Mouse (Mus musculus): ENCODE measurements around the gene Dgcr8. TPM values are rescaled to one million over a fixed set of nuclear protein-coding genes. Genes with fewer than 3 reads are reported as not detected.
"Not testable (repeated sequence)": the region's sequence is repeated elsewhere in the genome, so short reads cannot be mapped to it uniquely, and the experiment has no call there.

The Dgcr8 gene
- 40.2 and 42.2 TPM in 2 replicates for polyA plus RNA-seq (2016; fragmentation: Nextera tagmentation; extraction: Ambion mirVana)

- H3K36me3 ChIP-seq, result peaks cover 15% of the 10 kb centered on the region
- H3K4me3 ChIP-seq, result peak within 1 kb of the TSS; percentile 82
- peaks cover 31% of the 10 kb centered on the region for H3K4me1 ChIP-seq
- H3K9ac ChIP-seq (replicated peaks), result peak within 1 kb of the TSS; percentile 91
- no peaks in the 10 kb centered on the region for H3K9me3 ChIP-seq
- peak within 1 kb of the TSS; percentile 82 for H3K27ac ChIP-seq (replicated peaks)
- peak; percentile 100 for ATAC-seq (ENCODE audit: low FRiP score, low read depth)
- no peaks in the 10 kb centered on the region for H3K27me3 ChIP-seq
- peak within 1 kb of the TSS; percentile 96 for H3K4me2 ChIP-seq (replicated peaks)
- WGBS, result 1% methylated on average over 63 of the region's 71 CpGs
These were observed at the start of gene Dgcr8 for GRCm38 (mm10) chr16:18289067-18289588. TSS of gene Dgcr8 (minus strand) at chr16:18289246.

- ATAC-seq (ENCODE audit: low FRiP score, low read depth), result no peak
- 93% methylated on average over 4 of the region's 4 CpGs for WGBS
- Histone ChIP-seq H3K27me3 (no peaks in the 10 kb centered on the region), H3K4me2 (replicated peaks) (no peak overlapping the region), H3K27ac (replicated peaks) (no peak overlapping the region), H3K9ac (replicated peaks) (no peak overlapping the region), H3K36me3 (peaks cover 9% of the 10 kb centered on the region; the same call in 1 of the 2 replicates), H3K4me1 (peaks cover 5% of the 10 kb centered on the region; the same call in 1 of the 2 replicates), H3K4me3 (no peak overlapping the region), H3K9me3 (no peaks in the 10 kb centered on the region)
These were observed 48.2 kb upstream of the Dgcr8 start for GRCm38 (mm10) chr16:18337261-18337660.

- no peak overlapping the region for H3K9ac ChIP-seq (replicated peaks)
- H3K9me3 ChIP-seq, result no peaks in the 10 kb centered on the region
- no peak overlapping the region for H3K27ac ChIP-seq (replicated peaks)
- WGBS, result 97% methylated on average over 3 of the region's 3 CpGs
- H3K4me3 ChIP-seq, result no peak overlapping the region
- no peak overlapping the region for H3K4me2 ChIP-seq (replicated peaks)
- H3K27me3 ChIP-seq, result no peaks in the 10 kb centered on the region
- H3K4me1 ChIP-seq, result no peaks in the 10 kb centered on the region
- no peak for ATAC-seq (ENCODE audit: low FRiP score, low read depth)
- peaks cover 13% of the 10 kb centered on the region for H3K36me3 ChIP-seq
These were observed 46.9 kb upstream of the Dgcr8 start for GRCm38 (mm10) chr16:18335981-18336380.

- ATAC-seq (ENCODE audit: low FRiP score, low read depth), result no peak
- no peak overlapping the region for H3K4me2 ChIP-seq (replicated peaks)
- H3K27ac ChIP-seq (replicated peaks), result no peak overlapping the region
- no peak overlapping the region for H3K4me3 ChIP-seq
- H3K27me3 ChIP-seq, result no peaks in the 10 kb centered on the region
- no peak overlapping the region for H3K9ac ChIP-seq (replicated peaks)
- peaks cover 13% of the 10 kb centered on the region for H3K36me3 ChIP-seq
- H3K9me3 ChIP-seq, result no peaks in the 10 kb centered on the region
- H3K4me1 ChIP-seq, result no peaks in the 10 kb centered on the region
- WGBS, result 93% methylated on average over 3 of the region's 3 CpGs
These were observed 44.9 kb upstream of the Dgcr8 start for GRCm38 (mm10) chr16:18333976-18334375.

- Histone ChIP-seq H3K27ac (replicated peaks) (no peak overlapping the region), H3K4me2 (replicated peaks) (no peak overlapping the region), H3K9me3 (no peaks in the 10 kb centered on the region), H3K4me1 (no peaks in the 10 kb centered on the region), H3K27me3 (no peaks in the 10 kb centered on the region), H3K36me3 (peaks cover 10% of the 10 kb centered on the region), H3K9ac (replicated peaks) (no peak overlapping the region), H3K4me3 (no peak overlapping the region)
- WGBS, result 87% methylated on average over 1 of the region's 1 CpGs
- ATAC-seq (ENCODE audit: low FRiP score, low read depth), result no peak
These were observed 39.5 kb upstream of the Dgcr8 start for GRCm38 (mm10) chr16:18328524-18328923.

GRCm38 (mm10) chr16:18327936-18328335 lies 38.9 kb upstream of the Dgcr8 start:
- H3K9ac ChIP-seq (replicated peaks), result no peak overlapping the region
- H3K4me2 ChIP-seq (replicated peaks), result no peak overlapping the region
- H3K9me3 ChIP-seq, result no peaks in the 10 kb centered on the region
- no peak overlapping the region for H3K4me3 ChIP-seq
- H3K27ac ChIP-seq (replicated peaks), result no peak overlapping the region
- WGBS, result 91% methylated on average over 9 of the region's 9 CpGs
- peaks cover 16% of the 10 kb centered on the region for H3K36me3 ChIP-seq
- no peaks in the 10 kb centered on the region for H3K4me1 ChIP-seq
- no peak for ATAC-seq (ENCODE audit: low FRiP score, low read depth)
- no peaks in the 10 kb centered on the region for H3K27me3 ChIP-seq

- Histone ChIP-seq H3K9me3 (no peaks in the 10 kb centered on the region), H3K4me3 (no peak overlapping the region), H3K4me1 (no peaks in the 10 kb centered on the region), H3K36me3 (peaks cover 17% of the 10 kb centered on the region; the same call in 1 of the 2 replicates), H3K27ac (replicated peaks) (no peak overlapping the region), H3K27me3 (no peaks in the 10 kb centered on the region), H3K9ac (replicated peaks) (no peak overlapping the region), H3K4me2 (replicated peaks) (no peak overlapping the region)
- no peak for ATAC-seq (ENCODE audit: low FRiP score, low read depth)
- 79% methylated on average over 4 of the region's 4 CpGs for WGBS
These were observed 36.7 kb upstream of the Dgcr8 start for GRCm38 (mm10) chr16:18325741-18326140.

- Histone ChIP-seq H3K27me3 (no peaks in the 10 kb centered on the region), H3K4me2 (replicated peaks) (no peak overlapping the region), H3K27ac (replicated peaks) (no peak overlapping the region), H3K4me1 (no peaks in the 10 kb centered on the region), H3K9me3 (no peaks in the 10 kb centered on the region), H3K36me3 (peaks cover 21% of the 10 kb centered on the region; the same call in 1 of the 2 replicates), H3K4me3 (no peak overlapping the region), H3K9ac (replicated peaks) (no peak overlapping the region)
- 81% methylated on average over 6 of the region's 6 CpGs for WGBS
- ATAC-seq (ENCODE audit: low FRiP score, low read depth), result no peak
These were observed 35.0 kb upstream of the Dgcr8 start for GRCm38 (mm10) chr16:18324031-18324430.

GRCm38 (mm10) chr16:18323460-18323859 lies 34.4 kb upstream of the Dgcr8 start:
- WGBS, result 91% methylated on average over 2 of the region's 2 CpGs

GRCm38 (mm10) chr16:18321443-18321842 lies 32.4 kb upstream of the Dgcr8 start:
- H3K4me3 ChIP-seq, result no peak overlapping the region
- H3K4me2 ChIP-seq (replicated peaks), result no peak overlapping the region
- peaks cover 21% of the 10 kb centered on the region; the same call in 1 of the 2 replicates for H3K36me3 ChIP-seq
- no peak overlapping the region for H3K27ac ChIP-seq (replicated peaks)
- H3K9ac ChIP-seq (replicated peaks), result no peak overlapping the region
- 77% methylated on average over 2 of the region's 2 CpGs for WGBS
- ATAC-seq (ENCODE audit: low FRiP score, low read depth), result no peak
- H3K27me3 ChIP-seq, result no peaks in the 10 kb centered on the region
- no peaks in the 10 kb centered on the region for H3K9me3 ChIP-seq
- H3K4me1 ChIP-seq, result no peaks in the 10 kb centered on the region

More at GRCm38 (mm10) chr16:18323460-18323859, 34.4 kb upstream of the Dgcr8 start:
- ATAC-seq (ENCODE audit: low FRiP score, low read depth), result no peak
- Histone ChIP-seq H3K9me3 (no peaks in the 10 kb centered on the region), H3K4me2 (replicated peaks) (no peak overlapping the region), H3K4me1 (no peaks in the 10 kb centered on the region), H3K4me3 (no peak overlapping the region), H3K27ac (replicated peaks) (no peak overlapping the region), H3K27me3 (no peaks in the 10 kb centered on the region), H3K9ac (replicated peaks) (no peak overlapping the region), H3K36me3 (peaks cover 21% of the 10 kb centered on the region; the same call in 1 of the 2 replicates)

- H3K4me2 ChIP-seq (replicated peaks), result no peak overlapping the region
- no peaks in the 10 kb centered on the region for H3K9me3 ChIP-seq
- H3K36me3 ChIP-seq, result peaks cover 20% of the 10 kb centered on the region; the same call in 1 of the 2 replicates
- no peak overlapping the region for H3K9ac ChIP-seq (replicated peaks)
- WGBS, result 86% methylated on average over 3 of the region's 3 CpGs
- H3K27ac ChIP-seq (replicated peaks), result no peak overlapping the region
- no peak overlapping the region for H3K4me3 ChIP-seq
- no peaks in the 10 kb centered on the region for H3K27me3 ChIP-seq
- H3K4me1 ChIP-seq, result no peaks in the 10 kb centered on the region
- no peak for ATAC-seq (ENCODE audit: low FRiP score, low read depth)
These were observed 29.9 kb upstream of the Dgcr8 start for GRCm38 (mm10) chr16:18318992-18319391.

- Histone ChIP-seq H3K36me3 (peaks cover 27% of the 10 kb centered on the region), H3K4me3 (no peak overlapping the region), H3K27ac (replicated peaks) (no peak overlapping the region), H3K4me2 (replicated peaks) (no peak overlapping the region), H3K9ac (replicated peaks) (no peak overlapping the region), H3K27me3 (no peaks in the 10 kb centered on the region), H3K4me1 (no peaks in the 10 kb centered on the region), H3K9me3 (no peaks in the 10 kb centered on the region)
- WGBS, result 86% methylated on average over 1 of the region's 1 CpGs
- no peak for ATAC-seq (ENCODE audit: low FRiP score, low read depth)
These were observed 19.1 kb upstream of the Dgcr8 start for GRCm38 (mm10) chr16:18308159-18308558.

GRCm38 (mm10) chr16:18289614-18290013 lies 568 bp upstream of the Dgcr8 start:
- 5% methylated on average over 10 of the region's 10 CpGs for WGBS
- ATAC-seq (ENCODE audit: low FRiP score, low read depth); H3K9ac ChIP-seq (replicated peaks); H3K27me3 ChIP-seq; H3K9me3 ChIP-seq: not testable (repeated sequence)
- Histone ChIP-seq H3K4me1 (peaks cover 31% of the 10 kb centered on the region), H3K27ac (replicated peaks) (0 out of 2 replicates have a peak overlapping the region, but pooled peaks have one; percentile 42), H3K4me3 (peak overlapping the region; percentile 82), H3K4me2 (replicated peaks) (peak overlapping the region; percentile 96), H3K36me3 (peaks cover 11% of the 10 kb centered on the region)

Data from midbrain, embryonic 12.5 days (tissue).